Mouse (Mus musculus): Measurements from ENCODE around the gene Epha4. TPM values are rescaled to one million over a fixed set of nuclear protein-coding genes. Genes with fewer than 3 reads are reported as not detected.
A peak's percentile ranks its signal among the peaks of the same experiment; 100 is the strongest.

Gene Epha4
- total and polyA plus RNA-seq, 2 experiments from 2014 or later, result 26.6 to 66.6 TPM

GRCm38 (mm10) chr1:77432489-77432888 lies 82.4 kb downstream of the Epha4 start:
- TF ChIP-seq CTCF (IDR thresholded peaks at IDR 0.05), result no peak
- Histone ChIP-seq H3K4me1 (ENCODE audit: insufficient read depth, low read length) (no peaks in the 10 kb centered on the region; the same call in 1 of the 2 replicates), H3K27me3 (ENCODE audit: insufficient read depth, low read length) (no peaks in the 10 kb centered on the region), H3K9me3 (ENCODE audit: low read length) (no peaks in the 10 kb centered on the region), H3K4me2 (ENCODE audit: low read depth, low read length, poor library complexity, severe bottlenecking) (no peak overlapping the region), H3K27ac (ENCODE audit: low read depth, low read length) (no peak overlapping the region), H3K9ac (replicated peaks; ENCODE audit: low read length, poor library complexity, severe bottlenecking) (no peak overlapping the region), H3K4me3 (ENCODE audit: low read depth, low read length) (no peak overlapping the region), H3K36me3 (ENCODE audit: insufficient read depth, low read length) (no peaks in the 10 kb centered on the region)
- DNase-seq (ENCODE audit: low spot score), result no peak
- ATAC-seq (ENCODE audit: low FRiP score), result no peak
- WGBS, result 91% methylated on average over 2 of the region's 2 CpGs

GRCm38 (mm10) chr1:77429174-77429573 lies 85.7 kb downstream of the Epha4 start:
- H3K27ac ChIP-seq (ENCODE audit: low read depth, low read length), result no peak overlapping the region
- peak; percentile 57 for DNase-seq (ENCODE audit: low spot score)
- H3K4me3 ChIP-seq (ENCODE audit: low read depth, low read length), result no peak overlapping the region
- WGBS, result 59% methylated on average over 6 of the region's 6 CpGs
- H3K9me3 ChIP-seq (ENCODE audit: low read length), result no peaks in the 10 kb centered on the region
- H3K27me3 ChIP-seq (ENCODE audit: insufficient read depth, low read length), result no peaks in the 10 kb centered on the region
- no peaks in the 10 kb centered on the region for H3K36me3 ChIP-seq (ENCODE audit: insufficient read depth, low read length)
- no peak overlapping the region for H3K9ac ChIP-seq (replicated peaks; ENCODE audit: low read length, poor library complexity, severe bottlenecking)
- no peak overlapping the region for H3K4me2 ChIP-seq (ENCODE audit: low read depth, low read length, poor library complexity, severe bottlenecking)
- ATAC-seq (ENCODE audit: low FRiP score), result no peak
- no peaks in the 10 kb centered on the region for H3K4me1 ChIP-seq (ENCODE audit: insufficient read depth, low read length)
- TF ChIP-seq CTCF (IDR thresholded peaks at IDR 0.05), result no peak

GRCm38 (mm10) chr1:77426956-77427355 lies 87.9 kb downstream of the Epha4 start:
- H3K9ac ChIP-seq (replicated peaks; ENCODE audit: low read length, poor library complexity, severe bottlenecking), result no peak overlapping the region
- TF ChIP-seq CTCF (IDR thresholded peaks at IDR 0.05), result no peak
- no peak overlapping the region for H3K27ac ChIP-seq (ENCODE audit: low read depth, low read length)
- 72% methylated on average over 6 of the region's 6 CpGs for WGBS
- no peaks in the 10 kb centered on the region for H3K9me3 ChIP-seq (ENCODE audit: low read length)
- ATAC-seq (ENCODE audit: low FRiP score) (no peak), DNase-seq (ENCODE audit: low spot score) (no peak)
- no peak overlapping the region for H3K4me3 ChIP-seq (ENCODE audit: low read depth, low read length)
- H3K4me1 ChIP-seq (ENCODE audit: insufficient read depth, low read length), result no peaks in the 10 kb centered on the region
- H3K36me3 ChIP-seq (ENCODE audit: insufficient read depth, low read length), result no peaks in the 10 kb centered on the region
- H3K4me2 ChIP-seq (ENCODE audit: low read depth, low read length, poor library complexity, severe bottlenecking), result no peak overlapping the region
- H3K27me3 ChIP-seq (ENCODE audit: insufficient read depth, low read length), result no peaks in the 10 kb centered on the region

GRCm38 (mm10) chr1:77425171-77425570 lies 89.7 kb downstream of the Epha4 start:
- H3K9me3 ChIP-seq (ENCODE audit: low read length), result no peaks in the 10 kb centered on the region
- H3K4me3 ChIP-seq (ENCODE audit: low read depth, low read length), result no peak overlapping the region
- 82% methylated on average over 3 of the region's 3 CpGs for WGBS
- no peak for TF ChIP-seq CTCF (IDR thresholded peaks at IDR 0.05)
- H3K9ac ChIP-seq (replicated peaks; ENCODE audit: low read length, poor library complexity, severe bottlenecking), result no peak overlapping the region
- DNase-seq (ENCODE audit: low spot score) (no peak), ATAC-seq (ENCODE audit: low FRiP score) (no peak)
- H3K4me2 ChIP-seq (ENCODE audit: low read depth, low read length, poor library complexity, severe bottlenecking), result no peak overlapping the region
- no peaks in the 10 kb centered on the region for H3K27me3 ChIP-seq (ENCODE audit: insufficient read depth, low read length)
- no peak overlapping the region for H3K27ac ChIP-seq (ENCODE audit: low read depth, low read length)
- H3K36me3 ChIP-seq (ENCODE audit: insufficient read depth, low read length), result no peaks in the 10 kb centered on the region
- H3K4me1 ChIP-seq (ENCODE audit: insufficient read depth, low read length), result no peaks in the 10 kb centered on the region

- H3K27ac ChIP-seq (ENCODE audit: low read depth, low read length), result no peak overlapping the region
- no peak overlapping the region for H3K4me2 ChIP-seq (ENCODE audit: low read depth, low read length, poor library complexity, severe bottlenecking)
- H3K9me3 ChIP-seq (ENCODE audit: low read length), result no peaks in the 10 kb centered on the region
- no peak overlapping the region for H3K9ac ChIP-seq (replicated peaks; ENCODE audit: low read length, poor library complexity, severe bottlenecking)
- ATAC-seq (ENCODE audit: low FRiP score) (no peak), DNase-seq (ENCODE audit: low spot score) (no peak)
- H3K4me1 ChIP-seq (ENCODE audit: insufficient read depth, low read length), result no peaks in the 10 kb centered on the region
- H3K27me3 ChIP-seq (ENCODE audit: insufficient read depth, low read length), result no peaks in the 10 kb centered on the region
- TF ChIP-seq CTCF (IDR thresholded peaks at IDR 0.05), result no peak
- WGBS, result 88% methylated on average over 3 of the region's 3 CpGs
- no peak overlapping the region for H3K4me3 ChIP-seq (ENCODE audit: low read depth, low read length)
- no peaks in the 10 kb centered on the region for H3K36me3 ChIP-seq (ENCODE audit: insufficient read depth, low read length)
Measured at GRCm38 (mm10) chr1:77421081-77421480, 93.8 kb downstream of the Epha4 start.

- DNase-seq (ENCODE audit: low spot score) (no peak), ATAC-seq (ENCODE audit: low FRiP score) (no peak)
- H3K27ac ChIP-seq (ENCODE audit: low read depth, low read length), result no peak overlapping the region
- no peak for TF ChIP-seq CTCF (IDR thresholded peaks at IDR 0.05)
- H3K27me3 ChIP-seq (ENCODE audit: insufficient read depth, low read length), result no peaks in the 10 kb centered on the region
- H3K36me3 ChIP-seq (ENCODE audit: insufficient read depth, low read length), result no peaks in the 10 kb centered on the region
- H3K4me2 ChIP-seq (ENCODE audit: low read depth, low read length, poor library complexity, severe bottlenecking), result no peak overlapping the region
- WGBS, result 55% methylated on average over 2 of the region's 2 CpGs
- H3K9me3 ChIP-seq (ENCODE audit: low read length), result no peaks in the 10 kb centered on the region
- no peak overlapping the region for H3K9ac ChIP-seq (replicated peaks; ENCODE audit: low read length, poor library complexity, severe bottlenecking)
- no peak overlapping the region for H3K4me3 ChIP-seq (ENCODE audit: low read depth, low read length)
- H3K4me1 ChIP-seq (ENCODE audit: insufficient read depth, low read length), result no peaks in the 10 kb centered on the region
Measured at GRCm38 (mm10) chr1:77420348-77420747, 94.5 kb downstream of the Epha4 start.

Data from midbrain, postnatal 0 days (tissue).